Comparison of ENCODE assay signal across 8 mouse cellular contexts in the genomic region with DNA sequence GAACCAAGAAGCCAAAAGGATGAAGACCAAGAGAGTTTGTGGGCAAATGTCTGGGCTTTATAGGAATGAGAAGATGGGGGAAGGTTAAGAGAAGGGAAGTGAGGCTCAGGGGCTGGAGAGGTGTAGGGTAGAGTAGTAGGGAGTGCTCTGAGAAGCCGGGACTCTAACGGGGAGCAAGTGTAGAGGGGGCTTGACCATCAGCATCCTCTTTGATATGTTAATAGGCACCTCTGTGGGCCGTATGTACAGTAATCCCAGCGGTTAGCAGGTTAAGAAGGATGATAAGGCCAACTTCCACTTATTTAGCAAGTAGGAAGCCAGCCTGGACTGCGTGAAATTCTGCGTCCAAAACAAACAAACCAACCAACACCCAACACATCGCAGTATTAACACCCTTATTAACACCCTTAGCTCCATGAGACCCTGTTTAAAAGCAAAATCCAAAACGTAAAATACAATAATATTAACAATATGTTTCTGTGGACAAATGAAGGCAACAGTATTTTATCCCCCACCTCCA. TPM values are rescaled to one million over a fixed set of nuclear protein-coding genes. Genes with fewer than 3 reads are reported as not detected.
DNase-seq lines count a peak whose midpoint lies in the region; ATAC-seq lines count a peak whose summit lies in the region.

No protein-coding gene starts in this region.

- H3K4me2 ChIP-seq in kidney, embryonic 15.5 days, result peak overlapping the region; percentile 70
- peak overlapping the region; percentile 68 for H3K4me2 ChIP-seq in embryonic facial prominence, embryonic 13.5 days
- H3K4me2 ChIP-seq in intestine, embryonic 16.5 days (ENCODE audit: low read depth, low read length), result peak overlapping the region; percentile 81
- peak overlapping the region; percentile 65 for H3K4me2 ChIP-seq in neural tube, embryonic 12.5 days (replicated peaks)

- peak overlapping the region; percentile 54 for H3K4me3 ChIP-seq in kidney, embryonic 15.5 days (replicated peaks)
- H3K4me3 ChIP-seq in embryonic facial prominence, embryonic 13.5 days, result peak overlapping the region; percentile 55
- H3K4me3 ChIP-seq in intestine, embryonic 16.5 days (ENCODE audit: low read length), result peak overlapping the region; percentile 59
- H3K4me3 ChIP-seq in neural tube, embryonic 12.5 days, result no peak overlapping the region; the same call in 1 of the 2 replicates

- no peak for ATAC-seq in kidney, embryonic 15.5 days (replicated peaks; ENCODE audit: low FRiP score)
- no peak for ATAC-seq in embryonic facial prominence, embryonic 13.5 days (ENCODE audit: insufficient number of reproducible peaks, insufficient read depth, low FRiP score, low TSS enrichment, low read depth)
- no peak for ATAC-seq in intestine, embryonic 16.5 days
- no peak for ATAC-seq in neural tube, embryonic 12.5 days (ENCODE audit: low FRiP score, low read depth)

- DNase-seq in kidney, postnatal 25 days, result no peak
- DNase-seq in thymus, postnatal 36 days, result no peak
- no peak for DNase-seq in cerebellum, adult 9-10 months
- DNase-seq in cerebellum, postnatal 25 days, result no peak

- H3K36me3 ChIP-seq in kidney, embryonic 15.5 days, result no peaks in the 10 kb centered on the region
- no peaks in the 10 kb centered on the region for H3K36me3 ChIP-seq in embryonic facial prominence, embryonic 13.5 days
- H3K36me3 ChIP-seq in intestine, embryonic 16.5 days (ENCODE audit: control insufficient read depth, insufficient read depth, low read length), result no peaks in the 10 kb centered on the region
- H3K36me3 ChIP-seq in neural tube, embryonic 12.5 days, result no peaks in the 10 kb centered on the region

- peak overlapping the region; percentile 72; the same call in 1 of the 2 replicates for H3K9ac ChIP-seq in kidney, embryonic 15.5 days
- H3K9ac ChIP-seq in embryonic facial prominence, embryonic 13.5 days, result peak overlapping the region; percentile 84
- H3K9ac ChIP-seq in intestine, embryonic 16.5 days (ENCODE audit: low read depth, low read length), result peak overlapping the region; percentile 87
- H3K9ac ChIP-seq in neural tube, embryonic 12.5 days, result peak overlapping the region; percentile 69

- peaks cover 31% of the 10 kb centered on the region for H3K4me1 ChIP-seq in kidney, embryonic 15.5 days
- H3K4me1 ChIP-seq in embryonic facial prominence, embryonic 13.5 days, result peaks cover 27% of the 10 kb centered on the region
- peaks cover 19% of the 10 kb centered on the region for H3K4me1 ChIP-seq in intestine, embryonic 16.5 days (ENCODE audit: control insufficient read depth, insufficient read depth, low read length)
- H3K4me1 ChIP-seq in neural tube, embryonic 12.5 days, result peaks cover 15% of the 10 kb centered on the region

- H3K27me3 ChIP-seq in kidney, embryonic 15.5 days, result no peaks in the 10 kb centered on the region
- H3K27me3 ChIP-seq in embryonic facial prominence, embryonic 13.5 days, result no peaks in the 10 kb centered on the region
- H3K27me3 ChIP-seq in intestine, embryonic 16.5 days (replicated peaks; ENCODE audit: control insufficient read depth, insufficient read depth, low read length), result no peaks in the 10 kb centered on the region
- H3K27me3 ChIP-seq in neural tube, embryonic 12.5 days (replicated peaks), result no peaks in the 10 kb centered on the region

- 0 out of 2 replicates have a peak overlapping the region, but pooled peaks have one; percentile 81 for H3K27ac ChIP-seq in kidney, embryonic 15.5 days
- H3K27ac ChIP-seq in embryonic facial prominence, embryonic 13.5 days, result peak overlapping the region; percentile 90
- no peak overlapping the region; the same call in 1 of the 2 replicates for H3K27ac ChIP-seq in intestine, embryonic 16.5 days (ENCODE audit: low read length)
- peak overlapping the region; percentile 82 for H3K27ac ChIP-seq in neural tube, embryonic 12.5 days

- H3K9me3 ChIP-seq in kidney, embryonic 15.5 days (replicated peaks), result no peaks in the 10 kb centered on the region
- H3K9me3 ChIP-seq in embryonic facial prominence, embryonic 13.5 days, result no peaks in the 10 kb centered on the region
- no peaks in the 10 kb centered on the region for H3K9me3 ChIP-seq in intestine, embryonic 16.5 days (ENCODE audit: control insufficient read depth, low read length)
- H3K9me3 ChIP-seq in neural tube, embryonic 12.5 days, result no peaks in the 10 kb centered on the region

- 18% methylated on average over 8 of the region's 8 CpGs for WGBS in kidney, embryonic 15.5 days
- 14% methylated on average over 8 of the region's 8 CpGs for WGBS in embryonic facial prominence, embryonic 13.5 days
- WGBS in intestine, embryonic 16.5 days, result 27% methylated on average over 8 of the region's 8 CpGs
- WGBS in neural tube, embryonic 12.5 days, result 17% methylated on average over 8 of the region's 8 CpGs

RNA-seq across cellular contexts. Expression of gene Srrm2, which starts 0.5 kb away (rescaled TPM):
- polyA plus RNA-seq in kidney, embryonic 15.5 days (2015; fragmentation: Nextera tagmentation; extraction: Ambion mirVana), result 496 and 536 TPM in 2 replicates
- polyA plus RNA-seq in embryonic facial prominence, embryonic 13.5 days (2015; fragmentation: Nextera tagmentation; extraction: Ambion mirVana), result 616 and 642 TPM in 2 replicates
- polyA plus RNA-seq in intestine, embryonic 16.5 days (2015; fragmentation: Nextera tagmentation; extraction: Ambion mirVana), result 319 and 373 TPM in 2 replicates
- 617 and 693 TPM in 2 replicates for polyA plus RNA-seq in neural tube, embryonic 12.5 days (2016; fragmentation: Nextera tagmentation; extraction: Ambion mirVana)

RNA-seq across cellular contexts. Expression of gene Flywch2, which starts 3.9 kb away (rescaled TPM):
- polyA plus RNA-seq in kidney, embryonic 15.5 days (2015; fragmentation: Nextera tagmentation; extraction: Ambion mirVana), result 35.0 and 37.4 TPM in 2 replicates
- polyA plus RNA-seq in embryonic facial prominence, embryonic 13.5 days (2015; fragmentation: Nextera tagmentation; extraction: Ambion mirVana), result 54.1 and 65.1 TPM in 2 replicates
- 9.8 and 14.9 TPM in 2 replicates for polyA plus RNA-seq in intestine, embryonic 16.5 days (2015; fragmentation: Nextera tagmentation; extraction: Ambion mirVana)
- 47.0 and 47.5 TPM in 2 replicates for polyA plus RNA-seq in neural tube, embryonic 12.5 days (2016; fragmentation: Nextera tagmentation; extraction: Ambion mirVana)

RNA-seq across cellular contexts. Expression of gene Flywch1, which starts 18.4 kb away (rescaled TPM):
- 89.5 and 91.0 TPM in 2 replicates for polyA plus RNA-seq in kidney, embryonic 15.5 days (2015; fragmentation: Nextera tagmentation; extraction: Ambion mirVana)
- 90.2 and 95.6 TPM in 2 replicates for polyA plus RNA-seq in embryonic facial prominence, embryonic 13.5 days (2015; fragmentation: Nextera tagmentation; extraction: Ambion mirVana)
- polyA plus RNA-seq in intestine, embryonic 16.5 days (2015; fragmentation: Nextera tagmentation; extraction: Ambion mirVana), result 44.5 and 44.9 TPM in 2 replicates
- polyA plus RNA-seq in neural tube, embryonic 12.5 days (2016; fragmentation: Nextera tagmentation; extraction: Ambion mirVana), result 234 and 241 TPM in 2 replicates

RNA-seq across cellular contexts. Expression of gene Elob, which starts 39.1 kb away (rescaled TPM):
- 999 and 1,052 TPM in 2 replicates for polyA plus RNA-seq in kidney, embryonic 15.5 days (2015; fragmentation: Nextera tagmentation; extraction: Ambion mirVana)
- polyA plus RNA-seq in embryonic facial prominence, embryonic 13.5 days (2015; fragmentation: Nextera tagmentation; extraction: Ambion mirVana), result 1,169 and 1,240 TPM in 2 replicates
- polyA plus RNA-seq in intestine, embryonic 16.5 days (2015; fragmentation: Nextera tagmentation; extraction: Ambion mirVana), result 836 and 930 TPM in 2 replicates
- 1,078 and 1,213 TPM in 2 replicates for polyA plus RNA-seq in neural tube, embryonic 12.5 days (2016; fragmentation: Nextera tagmentation; extraction: Ambion mirVana)

RNA-seq across cellular contexts. Expression of gene Kremen2, which starts 44.2 kb away (rescaled TPM):
- polyA plus RNA-seq in kidney, embryonic 15.5 days (2015; fragmentation: Nextera tagmentation; extraction: Ambion mirVana), result 1.9 and 2.2 TPM in 2 replicates
- 31.7 and 42.3 TPM in 2 replicates for polyA plus RNA-seq in embryonic facial prominence, embryonic 13.5 days (2015; fragmentation: Nextera tagmentation; extraction: Ambion mirVana)
- polyA plus RNA-seq in intestine, embryonic 16.5 days (2015; fragmentation: Nextera tagmentation; extraction: Ambion mirVana), result 0.44 and 0.51 TPM in 2 replicates
- 5.8 and 6.1 TPM in 2 replicates for polyA plus RNA-seq in neural tube, embryonic 12.5 days (2016; fragmentation: Nextera tagmentation; extraction: Ambion mirVana)
